Comparison of ENCODE assay signal across 25 mouse cellular contexts in genomic region chr13:89892140-89892539, GRCm38 (mm10).
A peak's percentile ranks its signal among the peaks of the same experiment; 100 is the strongest.
DNase-seq lines count a peak whose midpoint lies in the region; ATAC-seq and TF ChIP-seq lines count a peak whose summit lies in the region.
"Had no signal": no experiment of that assay in that cellular context is flagged by ENCODE, and none has a peak within 500 bp of the region (broad histone marks: within the 10 kb centered on the region; RNA-seq: fewer than 3 reads in every experiment).

No protein-coding gene starts in this region.

- TF ChIP-seq EP300 in MEL (IDR thresholded peaks at IDR 0.05; ENCODE audit: low read depth in 1 of 2, low read length in 2 of 2), result no peak

- no peaks in the 10 kb centered on the region for H3K9me3 ChIP-seq in MEL (replicated peaks; ENCODE audit: insufficient read depth, low read length)
- H3K9me3 ChIP-seq: embryonic facial prominence, embryonic 10.5 days; embryonic facial prominence, embryonic 12.5 days; G1E had no signal

- no peaks in the 10 kb centered on the region for H3K27me3 ChIP-seq in MEL (ENCODE audit: control insufficient read depth in 1 of 2, insufficient read depth in 2 of 2, low read length in 2 of 2)
- H3K27me3 ChIP-seq: CH12.LX; embryonic facial prominence, embryonic 12.5 days; Patski had no signal

- TF ChIP-seq CTCF in MEL (IDR thresholded peaks at IDR 0.05 in 2 of 3, conservative IDR thresholded peaks at IDR 0.05 in 1 of 3; ENCODE audit: control insufficient read depth in 1 of 3, insufficient read depth in 1 of 3, low read depth in 2 of 3, low read length in 3 of 3, poor library complexity in 1 of 3, severe bottlenecking in 1 of 3), result no peak
- no peak for TF ChIP-seq CTCF in bone marrow macrophage, adult 2 months (IDR thresholded peaks at IDR 0.05; ENCODE audit: low read depth, low read length)

- peaks cover 6 to 14% of the 10 kb centered on the region in 2 experiments for H3K4me1 ChIP-seq in MEL (ENCODE audit: control insufficient read depth in 1 of 2, insufficient read depth in 2 of 2, low read length in 2 of 2)
- H3K4me1 ChIP-seq in bone marrow macrophage, adult 2 months (ENCODE audit: control insufficient read depth, insufficient read depth, low read length), result peaks cover 17% of the 10 kb centered on the region
- H3K4me1 ChIP-seq: embryonic facial prominence, embryonic 10.5 days; embryonic facial prominence, embryonic 12.5 days had no signal

- no peaks in the 10 kb centered on the region for H3K79me2 ChIP-seq in MEL (ENCODE audit: control insufficient read depth, insufficient read depth, low read length, poor library complexity)

- no peak for TF ChIP-seq POLR2A in MEL (IDR thresholded peaks at IDR 0.05; ENCODE audit: control insufficient read depth in 1 of 2, insufficient read depth in 1 of 2, low read depth in 1 of 2, low read length in 2 of 2, poor library complexity in 1 of 2)
- no peak for TF ChIP-seq POLR2A in bone marrow macrophage, adult 2 months (IDR thresholded peaks at IDR 0.05; ENCODE audit: borderline replicate concordance, low read depth, low read length)

- peak; percentile 41 for DNase-seq in MEL (ENCODE audit: low read depth, low spot score)
- DNase-seq in layer of hippocampus, postnatal 14 days (ENCODE audit: low spot score in 2 of 2), result no peak
- no peak for DNase-seq in lung, postnatal 14 days
- no peak for DNase-seq in cerebellum, postnatal 14 days
- no peak for DNase-seq in adrenal gland, postnatal 4 days (ENCODE audit: low spot score in 2 of 2)
- DNase-seq: adrenal gland, adult 8-10 months; adrenal gland, postnatal 14 days; adrenal gland, postnatal 36 days; B cell, adult 2 months; cerebellum, adult 11-12 months; cerebellum, adult 2 months; cerebellum, adult 9-10 months; cerebellum, postnatal 10 days; cerebellum, postnatal 36 days had no signal

- no peak for TF ChIP-seq RAD21 in MEL (IDR thresholded peaks at IDR 0.05; ENCODE audit: low read depth, low read length)

- no peak overlapping the region for H3K9ac ChIP-seq in MEL (ENCODE audit: control insufficient read depth, low read depth, low read length, poor library complexity, severe bottlenecking)
- H3K9ac ChIP-seq: embryonic facial prominence, embryonic 12.5 days had no signal

- H3K4me3 ChIP-seq in MEL (ENCODE audit: control insufficient read depth in 1 of 2, insufficient read depth in 1 of 2, low read depth in 2 of 2, low read length in 2 of 2), result no peak overlapping the region
- H3K4me3 ChIP-seq in bone marrow macrophage, adult 2 months (ENCODE audit: insufficient read depth, low read length), result no peak overlapping the region
- H3K4me3 ChIP-seq: embryonic facial prominence, embryonic 10.5 days; embryonic facial prominence, embryonic 12.5 days had no signal

- ATAC-seq in granulocyte monocyte progenitor cell, adult 5-6 weeks (replicated peaks; ENCODE audit: poor library complexity, severe bottlenecking), result peak; percentile 61
- ATAC-seq in megakaryocyte progenitor cell, adult 5-6 weeks (replicated peaks; ENCODE audit: poor library complexity), result peak; percentile 59
- ATAC-seq: activated CD4-positive, CD25-positive, alpha-beta regulatory T cell, adult 4 months; CD4-positive, CD25-positive, alpha-beta regulatory T cell, adult 4 months; forebrain, embryonic 16.5 days; Patski had no signal

- H3K27ac ChIP-seq in MEL (ENCODE audit: control insufficient read depth, low read depth, low read length), result no peak overlapping the region
- H3K27ac ChIP-seq in bone marrow macrophage, adult 2 months (ENCODE audit: insufficient read depth, low read depth, low read length), result peak overlapping the region; percentile 24; the same call in 1 of the 2 replicates
- H3K27ac ChIP-seq: embryonic facial prominence, embryonic 10.5 days; embryonic facial prominence, embryonic 12.5 days had no signal

- peaks cover 0 to 13% of the 10 kb centered on the region in 2 experiments; a peak in 2 of 4 replicates for H3K36me3 ChIP-seq in MEL (ENCODE audit: control insufficient read depth in 1 of 2, insufficient read depth in 2 of 2, low read length in 2 of 2)
- H3K36me3 ChIP-seq: embryonic facial prominence, embryonic 10.5 days; embryonic facial prominence, embryonic 12.5 days; G1E had no signal

TF ChIP-seq in MEL, 35 proteins besides CTCF, POLR2A, EP300 and RAD21:
- TF ChIP-seq HCFC1 (IDR thresholded peaks at IDR 0.05; ENCODE audit: low read depth, low read length) (no peak), MAX (IDR thresholded peaks at IDR 0.05; ENCODE audit: low read length) (no peak), GABPA (IDR thresholded peaks at IDR 0.05; ENCODE audit: low read depth, low read length) (no peak), SIN3A (IDR thresholded peaks at IDR 0.05; ENCODE audit: low read length) (no peak), MAFK (IDR thresholded peaks at IDR 0.05; ENCODE audit: borderline replicate concordance, low read depth, low read length) (no peak), GATA1 (IDR thresholded peaks at IDR 0.05; ENCODE audit: low read depth, low read length) (no peak), POLR2AphosphoS5 (IDR thresholded peaks at IDR 0.05; ENCODE audit: borderline replicate concordance, low read depth, low read length) (no peak), USF1 (IDR thresholded peaks at IDR 0.05; ENCODE audit: low read depth, low read length) (no peak), UBTF (IDR thresholded peaks at IDR 0.05; ENCODE audit: borderline replicate concordance, insufficient read depth, low read depth, low read length) (no peak)
